Mouse (Mus musculus): ENCODE results near the gene Ss18l2. TPM values are rescaled to one million over a fixed set of nuclear protein-coding genes. Genes with fewer than 3 reads are reported as not detected.

The Ss18l2 gene
- polyA plus RNA-seq, 2 experiments = 73.7 to 143 TPM

GRCm38 (mm10) chr9:121684702-121685101, 25.4 kb upstream of the Ss18l2 start:
- Histone ChIP-seq H3K27ac (replicated peaks; ENCODE audit: low read depth, low read length) (no peak overlapping the region), H3K9me3 (ENCODE audit: control insufficient read depth, low read length) (no peaks in the 10 kb centered on the region), H3K9ac (ENCODE audit: low read depth, low read length, severe bottlenecking) (no peak overlapping the region), H3K4me3 (replicated peaks; ENCODE audit: low read length) (no peak overlapping the region), H3K36me3 (ENCODE audit: control insufficient read depth, insufficient read depth, low read length) (peaks cover 39% of the 10 kb centered on the region), H3K27me3 (ENCODE audit: control insufficient read depth, insufficient read depth, low read length) (no peaks in the 10 kb centered on the region), H3K4me1 (ENCODE audit: control insufficient read depth, insufficient read depth, low read length) (no peaks in the 10 kb centered on the region), H3K4me2 (replicated peaks; ENCODE audit: low read depth, low read length, severe bottlenecking) (no peak overlapping the region)
- no peak for TF ChIP-seq POLR2A (IDR thresholded peaks at IDR 0.05; ENCODE audit: borderline replicate concordance, extremely low read depth, insufficient read depth, insufficient read length)
- no peak for DNase-seq (ENCODE audit: low spot score)
- ATAC-seq (ENCODE audit: low FRiP score, low read depth) = no peak
- 75% methylated on average over 7 of the region's 7 CpGs for WGBS

DNA sequence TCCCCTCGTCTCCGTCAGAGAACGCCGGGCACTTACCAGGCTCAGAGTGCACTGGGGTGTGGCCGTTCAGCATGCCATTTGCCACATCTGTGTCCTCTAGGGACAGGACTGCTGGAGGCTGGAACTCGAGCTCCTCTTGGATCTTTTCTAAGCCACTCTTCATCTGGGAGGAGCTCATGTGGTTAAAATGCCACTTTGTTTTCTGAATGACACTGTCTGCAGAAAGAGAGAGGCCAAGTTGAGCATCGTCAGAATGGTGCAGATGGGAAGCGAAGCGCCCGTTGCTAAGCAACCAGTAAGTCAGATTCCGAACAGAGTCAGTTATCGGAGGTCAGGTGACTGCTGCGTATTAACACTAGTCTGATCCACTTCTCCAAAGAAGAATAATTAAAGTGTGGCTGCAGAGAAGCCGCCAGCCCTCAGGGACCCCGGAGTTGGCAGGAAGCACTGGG, 19.9 kb upstream of the Ss18l2 start:
- peaks cover 60% of the 10 kb centered on the region for H3K36me3 ChIP-seq (ENCODE audit: control insufficient read depth, insufficient read depth, low read length)
- ATAC-seq (ENCODE audit: low FRiP score, low read depth) = no peak
- no peak overlapping the region for H3K4me3 ChIP-seq (replicated peaks; ENCODE audit: low read length)
- no peaks in the 10 kb centered on the region for H3K4me1 ChIP-seq (ENCODE audit: control insufficient read depth, insufficient read depth, low read length)
- H3K9me3 ChIP-seq (ENCODE audit: control insufficient read depth, low read length) = no peaks in the 10 kb centered on the region
- H3K4me2 ChIP-seq (replicated peaks; ENCODE audit: low read depth, low read length, severe bottlenecking) = no peak overlapping the region
- DNase-seq (ENCODE audit: low spot score) = no peak
- H3K9ac ChIP-seq (ENCODE audit: low read depth, low read length, severe bottlenecking) = no peak overlapping the region
- no peak for TF ChIP-seq POLR2A (IDR thresholded peaks at IDR 0.05; ENCODE audit: borderline replicate concordance, extremely low read depth, insufficient read depth, insufficient read length)
- H3K27ac ChIP-seq (replicated peaks; ENCODE audit: low read depth, low read length) = no peak overlapping the region
- H3K27me3 ChIP-seq (ENCODE audit: control insufficient read depth, insufficient read depth, low read length) = no peaks in the 10 kb centered on the region
- WGBS = 80% methylated on average over 15 of the region's 15 CpGs

DNA sequence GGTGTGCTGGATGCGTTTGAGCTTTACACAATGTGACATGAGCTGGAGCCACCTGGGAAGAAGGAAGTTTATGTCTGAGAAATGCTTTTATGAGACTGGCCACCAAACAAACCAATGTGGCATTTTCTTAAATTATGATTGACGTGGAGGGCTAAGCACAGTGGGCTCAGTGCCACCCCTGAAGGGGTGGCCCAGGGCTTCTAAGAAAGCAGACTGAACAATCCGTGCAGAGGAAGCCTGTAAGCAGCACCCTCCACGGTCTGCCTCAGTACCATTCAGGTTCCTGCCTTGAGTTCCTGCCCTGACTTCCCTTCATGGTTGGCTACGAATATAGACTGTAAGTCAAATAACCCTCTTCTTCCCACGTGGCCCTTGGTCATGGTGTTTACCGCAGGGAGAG, 19.4 kb upstream of the Ss18l2 start:
- Histone ChIP-seq H3K36me3 (ENCODE audit: control insufficient read depth, insufficient read depth, low read length) (peaks cover 57% of the 10 kb centered on the region), H3K27me3 (ENCODE audit: control insufficient read depth, insufficient read depth, low read length) (no peaks in the 10 kb centered on the region), H3K4me1 (ENCODE audit: control insufficient read depth, insufficient read depth, low read length) (no peaks in the 10 kb centered on the region), H3K9me3 (ENCODE audit: control insufficient read depth, low read length) (no peaks in the 10 kb centered on the region), H3K9ac (ENCODE audit: low read depth, low read length, severe bottlenecking) (no peak overlapping the region), H3K27ac (replicated peaks; ENCODE audit: low read depth, low read length) (no peak overlapping the region), H3K4me2 (replicated peaks; ENCODE audit: low read depth, low read length, severe bottlenecking) (no peak overlapping the region), H3K4me3 (replicated peaks; ENCODE audit: low read length) (no peak overlapping the region)
- WGBS = 82% methylated on average over 7 of the region's 7 CpGs
- ATAC-seq (ENCODE audit: low FRiP score, low read depth) (no peak), DNase-seq (ENCODE audit: low spot score) (no peak)
- TF ChIP-seq POLR2A (IDR thresholded peaks at IDR 0.05; ENCODE audit: borderline replicate concordance, extremely low read depth, insufficient read depth, insufficient read length) = no peak

DNA sequence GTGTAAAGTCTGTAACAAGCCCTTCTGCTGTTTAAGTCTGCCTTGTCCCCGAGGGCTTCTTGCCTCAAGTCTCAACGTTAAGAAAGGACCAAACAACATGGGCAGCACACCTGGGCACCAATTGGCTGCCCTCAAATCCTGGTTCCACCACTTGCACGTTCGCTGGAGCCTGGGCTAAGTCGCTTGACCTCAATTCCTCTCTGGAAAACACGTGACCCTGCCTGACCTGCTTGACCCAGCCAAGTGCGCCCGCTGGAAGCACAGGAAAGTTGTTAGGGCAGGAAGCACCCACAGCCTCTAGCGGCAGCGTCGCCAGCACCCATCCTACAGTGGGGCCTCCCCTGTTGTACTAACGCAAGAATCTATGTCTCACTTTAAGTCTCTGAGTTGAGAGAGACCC, 15.4 kb upstream of the Ss18l2 start:
- no peak overlapping the region for H3K4me3 ChIP-seq (replicated peaks; ENCODE audit: low read length)
- TF ChIP-seq POLR2A (IDR thresholded peaks at IDR 0.05; ENCODE audit: borderline replicate concordance, extremely low read depth, insufficient read depth, insufficient read length) = no peak
- DNase-seq (ENCODE audit: low spot score) (no peak), ATAC-seq (ENCODE audit: low FRiP score, low read depth) (no peak)
- WGBS = 78% methylated on average over 12 of the region's 12 CpGs
- H3K4me1 ChIP-seq (ENCODE audit: control insufficient read depth, insufficient read depth, low read length) = no peaks in the 10 kb centered on the region
- H3K9me3 ChIP-seq (ENCODE audit: control insufficient read depth, low read length) = no peaks in the 10 kb centered on the region
- H3K27ac ChIP-seq (replicated peaks; ENCODE audit: low read depth, low read length) = no peak overlapping the region
- peaks cover 41% of the 10 kb centered on the region for H3K36me3 ChIP-seq (ENCODE audit: control insufficient read depth, insufficient read depth, low read length)
- no peak overlapping the region for H3K9ac ChIP-seq (ENCODE audit: low read depth, low read length, severe bottlenecking)
- H3K4me2 ChIP-seq (replicated peaks; ENCODE audit: low read depth, low read length, severe bottlenecking) = no peak overlapping the region
- H3K27me3 ChIP-seq (ENCODE audit: control insufficient read depth, insufficient read depth, low read length) = no peaks in the 10 kb centered on the region

DNA sequence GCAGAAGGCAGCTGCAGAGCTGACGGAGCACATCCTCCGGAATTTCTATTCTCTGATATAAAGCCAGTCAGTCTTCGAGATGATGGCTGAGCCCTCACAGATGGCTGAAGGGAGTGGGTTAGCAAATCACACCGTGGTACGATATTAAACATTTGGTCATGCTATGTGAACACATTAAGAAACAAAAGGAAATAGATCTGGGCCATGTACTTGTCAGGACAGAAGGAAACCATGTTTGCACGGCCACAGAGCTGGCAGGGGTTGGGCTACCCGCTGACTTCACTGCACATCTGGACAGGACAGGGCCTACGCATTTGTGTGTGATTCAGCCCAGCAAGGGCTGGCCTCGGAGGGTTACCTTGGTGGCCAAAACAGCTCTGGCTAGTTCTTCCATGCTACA, 13.5 kb upstream of the Ss18l2 start:
- 91% methylated on average over 9 of the region's 9 CpGs for WGBS
- Histone ChIP-seq H3K4me1 (ENCODE audit: control insufficient read depth, insufficient read depth, low read length) (no peaks in the 10 kb centered on the region), H3K27ac (replicated peaks; ENCODE audit: low read depth, low read length) (no peak overlapping the region), H3K4me2 (replicated peaks; ENCODE audit: low read depth, low read length, severe bottlenecking) (no peak overlapping the region), H3K27me3 (ENCODE audit: control insufficient read depth, insufficient read depth, low read length) (no peaks in the 10 kb centered on the region), H3K9me3 (ENCODE audit: control insufficient read depth, low read length) (no peaks in the 10 kb centered on the region), H3K36me3 (ENCODE audit: control insufficient read depth, insufficient read depth, low read length) (peaks cover 27% of the 10 kb centered on the region), H3K9ac (ENCODE audit: low read depth, low read length, severe bottlenecking) (no peak overlapping the region), H3K4me3 (replicated peaks; ENCODE audit: low read length) (no peak overlapping the region)
- ATAC-seq (ENCODE audit: low FRiP score, low read depth) = no peak
- TF ChIP-seq POLR2A (IDR thresholded peaks at IDR 0.05; ENCODE audit: borderline replicate concordance, extremely low read depth, insufficient read depth, insufficient read length) = no peak
- no peak for DNase-seq (ENCODE audit: low spot score)
